Mouse (Mus musculus) layer of hippocampus, postnatal 10 days (tissue): ENCODE data around the gene Slf2. TPM values are rescaled to one million over a fixed set of nuclear protein-coding genes. Genes with fewer than 3 reads are reported as not detected.

Experiments used
- DNase-seq, 2 experiments: peaks; one replicate each; pipeline ENCODE4 v3.0.0; 2021; ENCODE audit warnings: low spot score in 2 of 2
- total RNA-seq, 2 experiments: library from RNA; stranded (reverse); gene quantifications; 2 replicates each; pipeline ENCODE4 v1.2.3; 2021

The Slf2 gene
- total RNA-seq, 2 experiments from 2014 or later, result 32.4 to 35.3 TPM

GRCm38 (mm10) chr19:44982477-44983115 lies 51.6 kb downstream of the Slf2 start:
- no peak for DNase-seq

DNA sequence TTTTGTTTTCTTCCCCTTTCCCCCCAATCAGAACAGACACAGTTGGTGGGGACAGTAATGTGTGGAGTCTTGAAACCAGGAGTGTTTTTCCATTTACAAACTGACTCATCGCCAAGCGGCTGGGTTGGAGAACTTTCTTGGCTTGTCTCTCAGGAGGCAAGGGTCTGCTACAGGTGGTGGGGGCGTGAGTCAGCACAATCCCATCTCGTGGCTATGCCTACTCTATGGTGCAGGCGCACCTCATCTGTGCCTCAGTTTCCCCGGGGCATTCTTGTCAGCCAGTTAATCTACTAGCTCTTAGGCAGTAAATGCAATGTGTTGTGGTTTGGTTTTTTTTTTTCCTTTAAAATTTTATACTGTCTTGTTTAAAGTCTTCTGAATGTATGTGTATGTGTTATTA lies 52.4 kb downstream of the Slf2 start:
- DNase-seq, result no peak

- DNase-seq, result no peak
Observed at GRCm38 (mm10) chr19:44984420-44984819, 53.5 kb downstream of the Slf2 start.

- DNase-seq, result no peak
Observed at GRCm38 (mm10) chr19:44985159-44985988, 54.4 kb downstream of the Slf2 start.

DNA sequence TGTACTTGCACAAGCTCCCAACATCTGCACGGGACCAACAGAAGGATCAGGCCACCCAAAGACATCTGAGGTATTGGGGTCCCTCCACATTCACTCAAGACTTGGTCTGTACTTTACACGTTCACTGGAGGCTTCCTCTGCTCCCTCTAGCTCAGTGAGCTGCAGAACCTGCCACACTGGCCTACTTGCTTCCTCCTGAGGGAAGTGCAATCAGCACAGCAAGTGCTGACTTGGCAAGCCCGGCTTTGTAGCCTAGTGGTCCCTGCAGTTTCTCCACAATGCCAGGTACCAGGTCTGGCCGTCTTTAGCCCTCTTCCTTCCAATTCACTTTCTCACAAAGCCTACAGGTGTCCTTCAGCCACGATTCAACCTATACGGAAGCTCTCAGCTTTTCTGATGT lies 56.1 kb downstream of the Slf2 start:
- DNase-seq, result no peak

- DNase-seq, result peak in 1 of 2 experiments; percentile 17
Observed at GRCm38 (mm10) chr19:44987851-44988250, 56.9 kb downstream of the Slf2 start.

GRCm38 (mm10) chr19:44988321-44988720 lies 57.4 kb downstream of the Slf2 start:
- DNase-seq, result no peak

GRCm38 (mm10) chr19:44988831-44989566 lies 58.0 kb downstream of the Slf2 start, which contains the start of gene Sema4g:
Gene Sema4g (plus strand): TSS chr19:44989101.
- peak; percentile 60 to 71 for DNase-seq

- peak in 1 of 2 experiments; percentile 20 for DNase-seq
Observed at GRCm38 (mm10) chr19:44989567-44990495, 58.9 kb downstream of the Slf2 start.

- DNase-seq, result no peak
Observed at GRCm38 (mm10) chr19:44991031-44991430, 60.1 kb downstream of the Slf2 start.

- DNase-seq, result no peak
Observed at GRCm38 (mm10) chr19:44992246-44992645, 61.3 kb downstream of the Slf2 start.

GRCm38 (mm10) chr19:44992712-44993111 lies 61.8 kb downstream of the Slf2 start:
- DNase-seq, result no peak

GRCm38 (mm10) chr19:44997786-44998185 lies 66.8 kb downstream of the Slf2 start:
- no peak for DNase-seq

GRCm38 (mm10) chr19:44999647-45000046 lies 68.7 kb downstream of the Slf2 start:
- DNase-seq, result no peak

GRCm38 (mm10) chr19:45002301-45002700 lies 71.3 kb downstream of the Slf2 start:
- no peak for DNase-seq

- DNase-seq, result no peak
Observed at GRCm38 (mm10) chr19:45003740-45004516, 73.0 kb downstream of the Slf2 start.

GRCm38 (mm10) chr19:45005444-45005843 lies 74.5 kb downstream of the Slf2 start, which contains the start of gene Twnk:
Gene Twnk (plus strand): TSS chr19:45005663.
- no peak for DNase-seq

DNA sequence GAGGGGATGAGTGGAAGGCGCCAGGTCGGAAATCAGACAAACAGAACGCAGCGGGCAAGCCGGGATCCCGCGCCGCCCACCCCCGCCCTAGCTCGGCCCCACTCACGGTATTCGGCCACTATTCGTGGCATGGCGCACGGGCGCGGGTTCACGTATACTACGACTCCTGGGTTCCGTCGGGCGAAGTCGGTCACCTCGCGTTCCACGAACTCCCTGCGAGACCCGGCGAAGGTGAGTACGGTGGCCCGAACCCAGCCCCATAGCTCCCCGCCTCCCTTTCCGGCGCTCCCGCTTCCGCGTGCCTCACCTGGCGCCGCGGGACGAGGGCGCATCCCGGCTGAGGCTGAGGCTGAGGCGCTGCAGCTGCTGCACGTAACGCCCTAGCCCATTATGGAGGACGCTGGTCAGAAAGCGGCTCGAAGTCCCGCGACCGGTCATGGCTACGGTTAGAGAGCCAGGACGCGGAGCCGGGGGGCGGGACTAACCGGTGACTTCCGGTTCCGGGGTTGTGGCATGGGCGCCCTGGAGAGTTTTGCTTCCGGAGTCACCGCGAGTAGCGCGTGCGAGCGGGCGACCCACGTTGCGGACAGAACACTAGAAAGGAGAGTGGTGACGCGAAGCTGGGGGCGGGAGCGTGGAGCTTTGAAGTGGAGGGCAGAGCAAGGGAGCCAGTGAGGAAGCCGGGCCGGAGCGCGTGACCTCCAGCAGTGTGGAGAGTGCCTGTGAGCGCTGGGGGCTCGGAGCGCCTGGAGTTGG lies 75.2 kb downstream of the Slf2 start, which contains the start of gene Mrpl43:
Gene Mrpl43, minus strand, starts transcription at position 486 of the 756 bp plus-strand sequence.
- peak; percentile 97 for DNase-seq

- DNase-seq, result no peak
Observed at GRCm38 (mm10) chr19:45007021-45007420, 76.1 kb downstream of the Slf2 start.
